Mouse (Mus musculus) ZHBTc4 (cell line): ENCODE measurements around the gene Foxp3.
A peak's percentile ranks its signal among the peaks of the same experiment; 100 is the strongest.

Experiments
- DNase-seq: peaks from one replicate; pipeline ENCODE4 v3.0.0-alpha.2; 2011; ENCODE audit warnings: low read depth, low spot score

The Foxp3 gene

GRCm38 (mm10) chrX:7610536-7611258, 37.3 kb downstream of the Foxp3 start:
- DNase-seq, result peak; percentile 20

- no peak for DNase-seq
Observed at GRCm38 (mm10) chrX:7617889-7618551, 44.6 kb downstream of the Foxp3 start.

GRCm38 (mm10) chrX:7632560-7632959, 59.1 kb downstream of the Foxp3 start:
- no peak for DNase-seq

GRCm38 (mm10) chrX:7635101-7635500, 61.7 kb downstream of the Foxp3 start:
- no peak for DNase-seq

GRCm38 (mm10) chrX:7638401-7639091, 65.1 kb downstream of the Foxp3 start, which contains the start of gene Syp:
Gene Syp (plus strand): TSS chrX:7638471.
- DNase-seq, result peak; percentile 92

- no peak for DNase-seq
Observed at GRCm38 (mm10) chrX:7639536-7640325, 66.3 kb downstream of the Foxp3 start.

- DNase-seq, result no peak
Observed at GRCm38 (mm10) chrX:7640785-7641184, 67.3 kb downstream of the Foxp3 start.
